Mouse (Mus musculus) liver, adult 2 months (tissue): Measurements from ENCODE around the gene Agps. TPM values are rescaled to one million over a fixed set of nuclear protein-coding genes. Genes with fewer than 3 reads are reported as not detected.
"Not testable (repeated sequence)": the region's sequence is repeated elsewhere in the genome, so short reads cannot be mapped to it uniquely, and the experiment has no call there.

Source experiments
- DNase-seq: peaks from one replicate; pipeline ENCODE4 v3.0.0-alpha.2; 2011; ENCODE audit warnings: low read depth, low spot score; ENCODE audit errors: extremely low read depth
- H3K27ac ChIP-seq: fragments of 200-500 bp; replicated peaks from 2 replicates; pipeline ENCODE4 v1.5.1; 2012; ENCODE audit warnings: low read depth, mild to moderate bottlenecking, control low read depth, inconsistent platforms, low read length; ENCODE audit not compliant: insufficient read depth
- H3K27me3 ChIP-seq: fragments of 200-500 bp; 2 replicates; pipeline ENCODE4 v1.6.1; 2012; ENCODE audit warnings: mild to moderate bottlenecking, moderate library complexity, low read length, inconsistent platforms; ENCODE audit not compliant: control insufficient read depth, insufficient read depth
- H3K36me3 ChIP-seq: fragments of 200-500 bp; 2 replicates; pipeline ENCODE4 v1.6.1; 2012; ENCODE audit warnings: low read length, inconsistent platforms; ENCODE audit not compliant: control insufficient read depth, insufficient read depth
- H3K4me1 ChIP-seq: fragments of 200-500 bp; 2 replicates; pipeline ENCODE4 v1.6.1; 2011; ENCODE audit warnings: low read length; ENCODE audit not compliant: control insufficient read depth, insufficient read depth
- H3K4me3 ChIP-seq: fragments of 200-500 bp; 2 replicates; pipeline ENCODE4 v1.5.1; 2011; ENCODE audit warnings: low read depth, mild to moderate bottlenecking, control low read depth, low read length, moderate library complexity; ENCODE audit not compliant: insufficient read depth
- H3K79me2 ChIP-seq: fragments of 200-500 bp; 2 replicates; pipeline ENCODE4 v1.6.1; 2012; ENCODE audit warnings: inconsistent platforms, mild to moderate bottlenecking, low read length, moderate library complexity; ENCODE audit not compliant: control insufficient read depth, insufficient read depth
- H3K9ac ChIP-seq: fragments of 200-500 bp; 2 replicates; pipeline ENCODE4 v1.6.1; 2012; ENCODE audit warnings: low read depth, mild to moderate bottlenecking, control low read depth, inconsistent platforms, low read length
- CTCF ChIP-seq: fragments of 200-500 bp; IDR thresholded peaks from 2 replicates; pipeline ENCODE4 v1.5.1; 2011; ENCODE audit warnings: low read depth, low read length, control low read depth
- POLR2A ChIP-seq: fragments of 200-500 bp; IDR thresholded peaks from 2 replicates; pipeline ENCODE4 v1.6.1; 2011; ENCODE audit warnings: low read length, control low read depth; ENCODE audit not compliant: insufficient read depth; ENCODE audit errors: extremely low read depth
- WGBS: fragments of 180-500 bp; shearing (Covaris S2); methylation state at CpG from one replicate; pipeline ENCODE4 v1.1.7; 2018; 5-methylcytosine and 5-hydroxymethylcytosine counted together
- polyA plus RNA-seq: library from polyadenylated mRNA; depleted of rRNA; stranded (reverse); fragments of >200 nt; gene quantifications from 2 replicates; pipeline ENCODE4 v1.2.3, GENCODE M21; 2012; rRNA removed
- total RNA-seq: library from RNA; depleted of rRNA; stranded (reverse); fragments of >200 nt; gene quantifications from 2 replicates; pipeline ENCODE4 v1.2.3, GENCODE M21; 2014; rRNA removed

Gene Agps
- total and polyA plus RNA-seq, 2 experiments: 1.6 to 10.6 TPM

DNA sequence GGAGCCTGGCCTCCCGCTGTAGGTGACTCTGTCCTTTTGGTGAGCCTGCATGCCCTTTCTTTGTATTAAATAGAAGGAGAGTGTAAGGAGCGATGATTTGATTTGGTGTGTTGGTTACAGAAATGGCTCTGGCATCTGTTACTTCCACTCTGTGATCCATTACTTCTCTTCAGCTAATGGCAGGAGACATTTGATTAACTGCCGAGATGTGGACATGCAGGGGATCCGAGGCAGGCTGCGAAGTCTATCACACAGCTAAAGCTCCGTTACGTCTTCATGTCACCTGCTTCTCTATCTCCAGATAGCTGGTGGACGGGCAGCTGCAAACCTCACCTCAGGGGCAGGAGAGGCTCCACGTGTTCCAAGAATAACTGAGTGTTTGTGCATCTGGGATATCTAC lies 142.2 kb downstream of the Agps start:
- DNase-seq: no peak
- 73% methylated on average over 9 of the region's 9 CpGs for WGBS
- TF ChIP-seq CTCF: no peak
- no peak for TF ChIP-seq POLR2A

DNA sequence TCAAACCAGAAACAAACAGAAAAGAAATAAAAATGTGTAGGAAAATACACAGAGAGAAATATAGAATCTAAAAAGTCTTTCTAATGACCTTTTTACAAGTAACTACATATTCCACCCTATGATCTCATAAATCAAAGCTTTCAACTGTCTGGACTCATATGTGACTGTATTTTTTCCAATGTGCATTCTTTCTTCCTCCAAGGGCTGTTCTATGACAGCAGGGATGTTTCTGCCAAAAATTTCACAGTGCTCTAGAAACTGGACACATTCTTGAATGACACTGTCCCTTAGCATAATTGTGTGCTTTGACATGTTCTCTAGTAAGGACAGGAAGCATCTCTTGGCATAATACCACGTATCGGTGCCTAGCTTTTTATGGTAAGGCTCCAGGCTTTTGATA lies 144.1 kb downstream of the Agps start:
- H3K4me3 ChIP-seq, H3K27ac ChIP-seq, H3K9ac ChIP-seq, H3K36me3 ChIP-seq, H3K4me1 ChIP-seq, DNase-seq, H3K27me3 ChIP-seq, H3K79me2 ChIP-seq: not testable (repeated sequence)
- WGBS: 67% methylated on average over 2 of the region's 2 CpGs

More for the DNA sequence above, 142.2 kb downstream of the Agps start:
- Histone ChIP-seq H3K79me2 (no peaks in the 10 kb centered on the region), H3K27ac (no peak overlapping the region), H3K36me3 (no peaks in the 10 kb centered on the region), H3K27me3 (no peaks in the 10 kb centered on the region), H3K4me3 (no peak overlapping the region), H3K9ac (no peak overlapping the region), H3K4me1 (no peaks in the 10 kb centered on the region)

DNA sequence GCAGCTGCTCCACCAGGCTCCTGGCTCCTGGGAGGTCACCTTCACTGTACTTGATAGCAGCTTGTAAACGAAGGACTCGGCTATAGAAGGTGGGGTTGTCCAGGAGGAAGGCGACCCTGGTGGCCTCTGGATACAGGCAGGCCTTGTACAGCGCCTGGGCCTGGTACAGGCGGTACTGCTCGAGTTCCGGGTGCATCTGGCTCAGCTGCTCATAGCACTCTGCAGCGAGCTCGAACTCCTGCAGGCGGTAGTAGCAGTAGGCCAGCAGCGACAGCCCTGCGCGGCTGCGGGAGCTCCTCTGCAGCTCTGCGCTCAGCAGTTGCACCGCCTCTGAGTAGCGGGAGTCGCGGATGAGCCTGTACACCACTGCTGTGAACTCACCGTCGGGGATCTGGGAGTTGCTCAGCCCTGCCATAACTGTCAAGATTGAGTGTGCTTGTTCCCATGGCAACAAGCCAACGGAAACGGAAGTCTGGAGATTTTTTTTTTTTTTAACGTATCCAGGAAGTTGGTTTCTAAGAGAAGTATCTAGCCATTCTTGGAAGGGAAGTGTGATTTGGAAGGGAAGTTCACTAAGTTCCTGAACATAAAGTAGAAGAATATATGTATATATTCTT lies 145.9 kb downstream of the Agps start, which contains the start of gene Ttc30a2:
Gene Ttc30a2 (minus strand): TSS at position 419 of the 617 bp plus-strand sequence.
- not testable (repeated sequence) for H3K27ac ChIP-seq, H3K36me3 ChIP-seq, H3K4me1 ChIP-seq, H3K27me3 ChIP-seq, H3K9ac ChIP-seq, H3K79me2 ChIP-seq
- WGBS: 43% methylated on average over 24 of the region's 24 CpGs
- peak within 1 kb of the TSS; percentile 48; the same call in 1 of the 2 replicates for H3K4me3 ChIP-seq
- peak; percentile 36 for DNase-seq

Other genes starting within 250 kb of the Agps start
- gene Hnrnpa3, start 172.9 kb upstream of the Agps start, total RNA-seq: 44.2 and 45.5 TPM in 2 replicates
- 13.9 and 14.1 TPM in 2 replicates for gene Hnrnpa3, start 172.9 kb upstream of the Agps start, polyA plus RNA-seq
- 29.5 and 34.1 TPM in 2 replicates for gene Nfe2l2, start 127.5 kb upstream of the Agps start, total RNA-seq
- 35.9 and 40.1 TPM in 2 replicates for gene Nfe2l2, start 127.5 kb upstream of the Agps start, polyA plus RNA-seq
- 5.5 and 8.7 TPM in 2 replicates for gene Ttc30b, start 106.4 kb downstream of the Agps start, total RNA-seq
- gene Ttc30b, start 106.4 kb downstream of the Agps start, polyA plus RNA-seq: 3.5 and 4.1 TPM in 2 replicates
- gene Ttc30a2, start 146.0 kb downstream of the Agps start, total RNA-seq: 0.18 and 0.27 TPM in 2 replicates
- 0.09 and 0.22 TPM in 2 replicates for gene Ttc30a2, start 146.0 kb downstream of the Agps start, polyA plus RNA-seq
- 1.3 and 1.4 TPM in 2 replicates for gene Ttc30a1, start 149.8 kb downstream of the Agps start, total RNA-seq
- 0.92 and 0.98 TPM in 2 replicates for gene Ttc30a1, start 149.8 kb downstream of the Agps start, polyA plus RNA-seq